Mouse (Mus musculus) MEL (cell line): ENCODE results near the gene Gm3604. TPM values are rescaled to one million over a fixed set of nuclear protein-coding genes. Genes with fewer than 3 reads are reported as not detected.
A peak's percentile ranks its signal among the peaks of the same experiment; 100 is the strongest.
"Not testable (repeated sequence)": the region's sequence is repeated elsewhere in the genome, so short reads cannot be mapped to it uniquely, and the experiment has no call there.

Experiments used
- DNase-seq: peaks from one replicate; pipeline ENCODE4 v3.0.0; 2011; ENCODE audit warnings: low read depth, low spot score
- H3K27ac ChIP-seq: 2 replicates; pipeline ENCODE4 v1.5.1; 2012; ENCODE audit warnings: low read depth, mild to moderate bottlenecking, control low read depth, low read length, moderate library complexity; ENCODE audit not compliant: control insufficient read depth
- H3K27me3 ChIP-seq, 2 experiments: fragments of 150-350 bp in 1 of 2; sonication (generic) in 1 of 2; 2 replicates each; pipeline ENCODE4 v1.6.1; 2012; ENCODE audit warnings: low read length in 2 of 2, mild to moderate bottlenecking in 2 of 2, improper control_type of control experiment in 1 of 2, moderate library complexity in 1 of 2; ENCODE audit not compliant: insufficient read depth in 2 of 2, control insufficient read depth in 1 of 2
- H3K36me3 ChIP-seq, 2 experiments: 2 replicates each; pipeline ENCODE4 v1.6.1; 2012 to 2014; ENCODE audit warnings: low read length in 2 of 2, improper control_type of control experiment in 1 of 2, inconsistent platforms in 1 of 2, mild to moderate bottlenecking in 1 of 2; ENCODE audit not compliant: insufficient read depth in 2 of 2, control insufficient read depth in 1 of 2
- H3K4me1 ChIP-seq, 2 experiments: fragments of 150-350 bp in 1 of 2; sonication (generic) in 1 of 2; 2 replicates each; pipeline ENCODE4 v1.6.1; 2012; ENCODE audit warnings: low read length in 2 of 2, improper control_type of control experiment in 1 of 2, mild to moderate bottlenecking in 1 of 2; ENCODE audit not compliant: insufficient read depth in 2 of 2, control insufficient read depth in 1 of 2
- H3K4me3 ChIP-seq, 2 experiments: fragments of 150-350 bp in 1 of 2; sonication (generic) in 1 of 2; 2 replicates each; pipeline ENCODE4 v1.5.1; 2012; ENCODE audit warnings: low read depth in 2 of 2, low read length in 2 of 2, mild to moderate bottlenecking in 2 of 2, moderate library complexity in 2 of 2, control low read depth in 1 of 2, improper control_type of control experiment in 1 of 2; ENCODE audit not compliant: control insufficient read depth in 1 of 2, insufficient read depth in 1 of 2
- H3K79me2 ChIP-seq: 2 replicates; pipeline ENCODE4 v1.6.1; 2012; ENCODE audit warnings: mild to moderate bottlenecking, low read length, moderate library complexity; ENCODE audit not compliant: control insufficient read depth, poor library complexity, insufficient read depth
- H3K9ac ChIP-seq: 2 replicates; pipeline ENCODE4 v1.6.1; 2012; ENCODE audit warnings: low read depth, mild to moderate bottlenecking, control low read depth, low read length, moderate library complexity; ENCODE audit not compliant: control insufficient read depth, poor library complexity, severe bottlenecking
- H3K9me3 ChIP-seq: fragments of 150-350 bp; sonication (generic); replicated peaks from 2 replicates; pipeline ENCODE4 v1.6.1; 2012; ENCODE audit warnings: mild to moderate bottlenecking, low read length, improper control_type of control experiment, moderate library complexity; ENCODE audit not compliant: insufficient read depth
- CHD1 ChIP-seq: IDR thresholded peaks from 2 replicates; pipeline ENCODE4 v1.6.1; 2012; ENCODE audit warnings: low read depth, mild to moderate bottlenecking, inconsistent platforms, low read length, improper control_type of control experiment
- CHD2 ChIP-seq: IDR thresholded peaks from 2 replicates; pipeline ENCODE4 v1.6.1; 2011; ENCODE audit warnings: low read length, improper control_type of control experiment
- CTCF ChIP-seq, 3 experiments: IDR thresholded peaks in 2 of 3; conservative IDR thresholded peaks in 1 of 3; 2 replicates each; pipeline ENCODE4 v1.5.1; 2011 to 2012; ENCODE audit warnings: low read length in 3 of 3, low read depth in 2 of 3, mild to moderate bottlenecking in 2 of 3, improper control_type of control experiment in 1 of 3, inconsistent platforms in 1 of 3, mixed read lengths in 1 of 3, moderate library complexity in 1 of 3; ENCODE audit not compliant: control insufficient read depth in 1 of 3, insufficient read depth in 1 of 3, poor library complexity in 1 of 3, severe bottlenecking in 1 of 3
- ELF1 ChIP-seq: IDR thresholded peaks from 2 replicates; pipeline ENCODE4 v1.6.1; 2014; ENCODE audit warnings: low read depth, mild to moderate bottlenecking, inconsistent platforms, low read length, improper control_type of control experiment, moderate library complexity
- ETS1 ChIP-seq: IDR thresholded peaks from 2 replicates; pipeline ENCODE4 v1.6.1; 2012; ENCODE audit warnings: low read depth, mild to moderate bottlenecking, inconsistent platforms, low read length, improper control_type of control experiment, moderate library complexity
- MAFK ChIP-seq: IDR thresholded peaks from 2 replicates; pipeline ENCODE4 v1.6.1; 2011; ENCODE audit warnings: low read depth, mild to moderate bottlenecking, low read length, improper control_type of control experiment, borderline replicate concordance
- MXI1 ChIP-seq: IDR thresholded peaks from 2 replicates; pipeline ENCODE4 v1.6.1; 2011; ENCODE audit warnings: mild to moderate bottlenecking, low read depth, low read length, improper control_type of control experiment
- MYC ChIP-seq: IDR thresholded peaks from 2 replicates; pipeline ENCODE4 v1.6.1; 2011; ENCODE audit warnings: low read depth, mild to moderate bottlenecking, low read length, improper control_type of control experiment, moderate library complexity
- NELFE ChIP-seq: IDR thresholded peaks from 2 replicates; pipeline ENCODE4 v1.6.1; 2011; ENCODE audit warnings: low read depth, low read length, improper control_type of control experiment
- POLR2AphosphoS2 ChIP-seq: IDR thresholded peaks from 2 replicates; pipeline ENCODE4 v1.6.1; 2011; ENCODE audit warnings: low read length, improper control_type of control experiment
- RAD21 ChIP-seq: IDR thresholded peaks from 2 replicates; pipeline ENCODE4 v1.6.1; 2011; ENCODE audit warnings: mild to moderate bottlenecking, low read depth, low read length, improper control_type of control experiment
- RCOR1 ChIP-seq: IDR thresholded peaks from 2 replicates; pipeline ENCODE4 v1.6.1; 2012; ENCODE audit warnings: low read depth, mild to moderate bottlenecking, inconsistent platforms, low read length, improper control_type of control experiment
- SMC3 ChIP-seq: IDR thresholded peaks from 2 replicates; pipeline ENCODE4 v1.6.1; 2011; ENCODE audit warnings: low read depth, low read length, improper control_type of control experiment
- TAL1 ChIP-seq: IDR thresholded peaks from 2 replicates; pipeline ENCODE4 v1.6.1; 2012; ENCODE audit warnings: mild to moderate bottlenecking, inconsistent platforms, low read length, moderate library complexity, mixed read lengths
- TCF12 ChIP-seq: IDR thresholded peaks from 2 replicates; pipeline ENCODE4 v1.6.1; 2014; ENCODE audit warnings: low read depth, mild to moderate bottlenecking, inconsistent platforms, low read length, improper control_type of control experiment, moderate library complexity
- USF1 ChIP-seq: IDR thresholded peaks from 2 replicates; pipeline ENCODE4 v1.6.1; 2014; ENCODE audit warnings: low read depth, mild to moderate bottlenecking, inconsistent platforms, low read length, improper control_type of control experiment, moderate library complexity
- ZMIZ1 ChIP-seq: IDR thresholded peaks from 2 replicates; pipeline ENCODE4 v1.6.1; 2012; ENCODE audit warnings: low read depth, mild to moderate bottlenecking, inconsistent platforms, low read length, improper control_type of control experiment, moderate library complexity
- polyA plus RNA-seq, 2 experiments: library from polyadenylated mRNA; stranded (reverse) in 1 of 2; unstranded in 1 of 2; fragments of >175 nt in 1 of 2; fragments of >200 nt in 1 of 2; gene quantifications; 2 replicates each; pipeline versions ENCODE4 v1.2.1 to v1.2.4; 2012; ENCODE audit warnings: low replicate concordance in 2 of 2, low read depth in 1 of 2; ENCODE audit not compliant: insufficient read length in 2 of 2, insufficient read depth in 1 of 2, missing spikeins in 1 of 2
- total RNA-seq: library from RNA; depleted of rRNA; stranded (reverse); fragments of 300-350 nt; gene quantifications from 2 replicates; pipeline ENCODE4 v1.2.3, GENCODE M21; 2012; rRNA removed

Gm3604 gene
- total RNA-seq (0.08 and 0.23 TPM in 2 replicates), polyA plus RNA-seq (under 1 TPM in 1 of 2 experiments, not detected in 1; 0.13 TPM)

- not testable (repeated sequence) for H3K27ac ChIP-seq, H3K4me1 ChIP-seq, H3K9me3 ChIP-seq, H3K36me3 ChIP-seq, H3K4me3 ChIP-seq, H3K9ac ChIP-seq, H3K27me3 ChIP-seq, H3K79me2 ChIP-seq, DNase-seq
Measured at GRCm38 (mm10) chr13:62382952-62383351, at the start of gene Gm3604. TSS of gene Gm3604 (minus strand) at chr13:62383177.

- not testable (repeated sequence) for H3K36me3 ChIP-seq
Measured at GRCm38 (mm10) chr13:62399206-62399605, 16.2 kb upstream of the Gm3604 start.

GRCm38 (mm10) chr13:62390076-62390620 is 7.2 kb upstream of the Gm3604 start:
- not testable (repeated sequence) for H3K4me3 ChIP-seq, H3K27ac ChIP-seq, H3K79me2 ChIP-seq

More at GRCm38 (mm10) chr13:62399206-62399605, 16.2 kb upstream of the Gm3604 start:
- not testable (repeated sequence) for H3K79me2 ChIP-seq, H3K9ac ChIP-seq, H3K27me3 ChIP-seq, H3K27ac ChIP-seq, H3K4me3 ChIP-seq, H3K9me3 ChIP-seq, H3K4me1 ChIP-seq
- DNase-seq, result peak; percentile 14

GRCm38 (mm10) chr13:62331786-62332185 is 51.2 kb downstream of the Gm3604 start:
- no peaks in the 10 kb centered on the region for H3K4me1 ChIP-seq
- no peak for TF ChIP-seq TCF12
- no peak for TF ChIP-seq NELFE
- no peak for TF ChIP-seq MAFK
- no peak for TF ChIP-seq CTCF (IDR thresholded peaks at IDR 0.05 in 2 of 3, conservative IDR thresholded peaks at IDR 0.05 in 1 of 3; ENCODE audit: control insufficient read depth in 1 of 3, insufficient read depth in 1 of 3, low read depth in 2 of 3, low read length in 3 of 3, poor library complexity in 1 of 3, severe bottlenecking in 1 of 3)
- TF ChIP-seq MYC, result no peak
- no peak for TF ChIP-seq CHD1
- TF ChIP-seq ELF1, result no peak
- TF ChIP-seq MXI1, result no peak
- TF ChIP-seq POLR2AphosphoS2, result no peak
- TF ChIP-seq RCOR1, result no peak
- TF ChIP-seq ETS1, result no peak
- no peak for TF ChIP-seq SMC3
- TF ChIP-seq CHD2, result no peak
- TF ChIP-seq TAL1, result no peak
- TF ChIP-seq RAD21, result no peak
- TF ChIP-seq ZMIZ1, result no peak
- TF ChIP-seq USF1, result no peak
- no peak overlapping the region for H3K4me3 ChIP-seq
- DNase-seq, result no peak
- no peak overlapping the region for H3K27ac ChIP-seq
- H3K9me3 ChIP-seq, result no peaks in the 10 kb centered on the region
- no peak overlapping the region for H3K9ac ChIP-seq
- no peaks in the 10 kb centered on the region for H3K79me2 ChIP-seq
- no peaks in the 10 kb centered on the region for H3K36me3 ChIP-seq
- H3K27me3 ChIP-seq, result no peaks in the 10 kb centered on the region

More at GRCm38 (mm10) chr13:62390076-62390620, 7.2 kb upstream of the Gm3604 start:
- DNase-seq, result peak; percentile 2
- H3K9me3 ChIP-seq, H3K9ac ChIP-seq, H3K4me1 ChIP-seq, H3K27me3 ChIP-seq, H3K36me3 ChIP-seq: not testable (repeated sequence)
